Mouse (Mus musculus): ENCODE measurements around the gene C3.

The C3 gene

DNA sequence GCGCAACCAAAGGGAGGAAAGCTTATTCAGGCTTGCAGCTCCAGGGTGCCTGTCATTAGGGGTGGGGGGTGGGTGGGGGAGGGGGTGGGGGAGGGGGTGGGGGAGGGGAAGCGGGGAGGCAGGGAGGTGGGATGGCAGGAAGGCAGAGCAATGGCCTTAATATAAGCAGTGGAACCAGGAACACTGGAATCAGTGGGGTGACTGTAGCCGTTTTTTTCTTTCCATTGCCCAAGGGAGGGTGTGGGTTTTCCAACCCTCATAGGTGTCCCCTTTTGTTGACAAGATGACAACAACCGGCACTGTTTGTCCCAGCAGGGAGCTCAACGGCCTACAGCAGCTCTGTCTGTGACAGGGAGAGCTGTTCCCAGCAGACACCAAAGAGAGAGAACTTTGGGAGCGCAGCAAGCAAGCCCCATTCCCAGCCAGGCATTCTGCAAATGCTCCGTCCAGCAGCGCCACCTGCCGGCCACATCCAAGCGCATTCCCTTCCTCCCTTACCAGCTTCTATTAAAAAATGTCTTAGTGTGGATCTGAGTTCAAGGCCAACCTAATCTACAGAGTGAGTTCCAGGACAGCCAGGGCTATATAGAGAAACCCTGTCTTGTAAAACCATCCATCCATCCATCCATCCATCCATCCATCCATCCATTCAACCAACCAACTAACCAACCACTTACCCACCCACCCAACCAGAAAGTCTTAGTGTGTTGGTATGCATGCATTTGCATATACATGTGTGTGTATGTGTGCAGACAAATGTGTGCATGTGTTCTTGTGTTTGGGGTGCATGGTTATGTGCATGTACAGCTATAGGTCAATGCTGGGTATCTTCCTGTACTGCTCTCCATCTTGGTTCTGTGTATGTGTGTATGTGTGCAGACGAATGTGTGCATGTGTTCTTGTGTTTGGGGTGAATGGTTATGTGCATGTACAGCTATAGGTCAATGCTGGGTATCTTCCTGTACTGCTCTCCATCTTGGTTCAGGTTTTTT, 60.8 kb downstream of the C3 start:
- DNase-seq (ENCODE audit: low read depth, low spot score), result peak; percentile 79

Measured in forelimb bud, embryonic 11.5 days (tissue).